Mouse (Mus musculus) retina, postnatal 7 days (tissue): Measurements from ENCODE around the gene Noc4l.
A peak's percentile ranks its signal among the peaks of the same experiment; 100 is the strongest.

Experiments
- DNase-seq: peaks from one replicate; pipeline ENCODE4 v3.0.0-alpha.2; 2012; ENCODE audit warnings: low read depth, low spot score

Gene Noc4l

GRCm38 (mm10) chr5:110652719-110653648 lies at the start of gene Noc4l, which contains the start of gene Ddx51:
Gene Noc4l, minus strand, starts transcription at chr5:110653417.
Gene Ddx51, plus strand, starts transcription at chr5:110653451.
- DNase-seq: peak; percentile 95

GRCm38 (mm10) chr5:110698617-110699016 lies 45.4 kb upstream of the Noc4l start:
- no peak for DNase-seq

GRCm38 (mm10) chr5:110682041-110682440 lies 28.8 kb upstream of the Noc4l start:
- DNase-seq: no peak

GRCm38 (mm10) chr5:110665486-110666121 lies 12.4 kb upstream of the Noc4l start:
- no peak for DNase-seq

GRCm38 (mm10) chr5:110664750-110665269 lies 11.6 kb upstream of the Noc4l start:
- no peak for DNase-seq

- DNase-seq: no peak
These were observed 10.8 kb upstream of the Noc4l start for GRCm38 (mm10) chr5:110664041-110664440.

GRCm38 (mm10) chr5:110659682-110660081 lies 6.5 kb upstream of the Noc4l start:
- no peak for DNase-seq

- no peak for DNase-seq
These were observed 469 bp upstream of the Noc4l start for GRCm38 (mm10) chr5:110653686-110654085.

GRCm38 (mm10) chr5:110646377-110646776 lies 6.8 kb downstream of the Noc4l start:
- no peak for DNase-seq

GRCm38 (mm10) chr5:110639459-110639858 lies 13.8 kb downstream of the Noc4l start:
- DNase-seq: peak; percentile 57

GRCm38 (mm10) chr5:110638306-110639074 lies 14.7 kb downstream of the Noc4l start:
- DNase-seq: no peak

- DNase-seq: peak; percentile 40
These were observed 17.1 kb downstream of the Noc4l start for GRCm38 (mm10) chr5:110635951-110636707.

GRCm38 (mm10) chr5:110629525-110630120 lies 23.6 kb downstream of the Noc4l start:
- no peak for DNase-seq

GRCm38 (mm10) chr5:110628156-110628555 lies 25.1 kb downstream of the Noc4l start:
- DNase-seq: no peak

- no peak for DNase-seq
These were observed 25.9 kb downstream of the Noc4l start for GRCm38 (mm10) chr5:110627351-110627750.

GRCm38 (mm10) chr5:110624319-110624718 lies 28.9 kb downstream of the Noc4l start:
- no peak for DNase-seq

GRCm38 (mm10) chr5:110619226-110619625 lies 34.0 kb downstream of the Noc4l start:
- no peak for DNase-seq

GRCm38 (mm10) chr5:110611435-110612158 lies 41.6 kb downstream of the Noc4l start:
- no peak for DNase-seq

GRCm38 (mm10) chr5:110610484-110610883 lies 42.7 kb downstream of the Noc4l start:
- no peak for DNase-seq

GRCm38 (mm10) chr5:110609868-110610267 lies 43.3 kb downstream of the Noc4l start:
- no peak for DNase-seq
